Mouse (Mus musculus): ENCODE data around the gene Olfr248.

DNA sequence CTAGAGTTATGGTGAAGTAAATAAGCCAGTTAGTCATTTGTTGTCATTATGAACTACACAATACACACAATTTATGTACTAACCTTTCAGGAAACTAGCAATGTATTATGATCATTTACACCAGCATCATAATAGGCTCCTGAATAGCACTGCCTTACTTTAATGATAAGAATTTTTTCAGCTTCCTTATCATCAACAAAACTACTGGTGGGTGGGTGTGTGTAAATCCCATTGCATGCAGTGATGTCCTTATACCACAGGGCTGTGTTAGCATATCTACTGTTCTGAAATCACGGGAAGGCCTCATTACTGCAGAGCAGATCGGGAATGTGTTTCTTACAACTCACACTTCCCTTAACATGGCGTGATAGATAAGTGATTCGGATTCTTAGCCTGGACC, 32.1 kb downstream of the Olfr248 start:
- TF ChIP-seq CTCF (IDR thresholded peaks at IDR 0.05), result no peak
- no peak for TF ChIP-seq EP300 (IDR thresholded peaks at IDR 0.05)
